Mouse (Mus musculus): ENCODE results near the gene Fut1. TPM values are rescaled to one million over a fixed set of nuclear protein-coding genes. Genes with fewer than 3 reads are reported as not detected.

Gene Fut1
- polyA plus RNA-seq, 1 experiment from 2014 or later, result not detected

DNA sequence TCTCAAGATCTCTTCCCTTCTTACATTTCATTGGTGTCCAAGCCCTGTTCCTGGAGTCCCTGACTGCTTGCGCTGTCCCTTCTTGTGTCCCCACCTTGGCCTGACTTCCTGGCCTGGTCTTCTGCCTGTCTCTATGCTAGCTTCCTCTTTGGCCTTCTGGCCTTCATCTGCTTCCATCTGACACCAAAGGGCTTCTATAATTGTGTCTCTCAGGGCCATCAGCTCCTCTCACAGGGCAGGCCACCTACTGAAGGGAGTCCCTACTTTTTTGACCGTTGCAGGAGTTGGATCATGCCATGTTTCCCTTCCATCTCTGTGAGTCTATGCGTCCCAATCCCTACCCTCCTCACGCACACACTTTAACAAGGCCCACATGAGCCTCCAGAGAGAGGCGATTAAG lies 27.2 kb upstream of the Fut1 start:
- no peak overlapping the region for H3K27ac ChIP-seq
- H3K9ac ChIP-seq, result no peak overlapping the region
- H3K36me3 ChIP-seq (replicated peaks), result no peaks in the 10 kb centered on the region
- H3K27me3 ChIP-seq (replicated peaks), result no peaks in the 10 kb centered on the region
- no peak overlapping the region for H3K4me2 ChIP-seq
- H3K4me1 ChIP-seq, result peaks cover 4% of the 10 kb centered on the region
- H3K4me3 ChIP-seq, result no peak overlapping the region
- ATAC-seq (replicated peaks), result 0 out of 2 replicates have a peak, but pooled peaks have one; percentile 0
- 93% methylated on average over 5 of the region's 5 CpGs for WGBS
- no peaks in the 10 kb centered on the region for H3K9me3 ChIP-seq

- Histone ChIP-seq H3K9ac (no peak overlapping the region), H3K9me3 (no peaks in the 10 kb centered on the region), H3K4me1 (peaks cover 4% of the 10 kb centered on the region), H3K36me3 (replicated peaks) (no peaks in the 10 kb centered on the region), H3K27ac (no peak overlapping the region), H3K4me3 (no peak overlapping the region), H3K27me3 (replicated peaks) (no peaks in the 10 kb centered on the region), H3K4me2 (no peak overlapping the region)
- WGBS, result 64% methylated on average over 3 of the region's 3 CpGs
- no peak for ATAC-seq (replicated peaks)
These were observed 26.2 kb upstream of the Fut1 start for GRCm38 (mm10) chr7:45590874-45591273.

GRCm38 (mm10) chr7:45591880-45592279 lies 25.2 kb upstream of the Fut1 start:
- no peaks in the 10 kb centered on the region for H3K27me3 ChIP-seq (replicated peaks)
- H3K27ac ChIP-seq, result no peak overlapping the region
- no peak overlapping the region for H3K4me3 ChIP-seq
- H3K4me1 ChIP-seq, result peaks cover 4% of the 10 kb centered on the region
- H3K9ac ChIP-seq, result no peak overlapping the region
- no peak for ATAC-seq (replicated peaks)
- no peak overlapping the region for H3K4me2 ChIP-seq
- WGBS, result 77% methylated on average over 7 of the region's 7 CpGs
- H3K36me3 ChIP-seq (replicated peaks), result no peaks in the 10 kb centered on the region
- H3K9me3 ChIP-seq, result no peaks in the 10 kb centered on the region

DNA sequence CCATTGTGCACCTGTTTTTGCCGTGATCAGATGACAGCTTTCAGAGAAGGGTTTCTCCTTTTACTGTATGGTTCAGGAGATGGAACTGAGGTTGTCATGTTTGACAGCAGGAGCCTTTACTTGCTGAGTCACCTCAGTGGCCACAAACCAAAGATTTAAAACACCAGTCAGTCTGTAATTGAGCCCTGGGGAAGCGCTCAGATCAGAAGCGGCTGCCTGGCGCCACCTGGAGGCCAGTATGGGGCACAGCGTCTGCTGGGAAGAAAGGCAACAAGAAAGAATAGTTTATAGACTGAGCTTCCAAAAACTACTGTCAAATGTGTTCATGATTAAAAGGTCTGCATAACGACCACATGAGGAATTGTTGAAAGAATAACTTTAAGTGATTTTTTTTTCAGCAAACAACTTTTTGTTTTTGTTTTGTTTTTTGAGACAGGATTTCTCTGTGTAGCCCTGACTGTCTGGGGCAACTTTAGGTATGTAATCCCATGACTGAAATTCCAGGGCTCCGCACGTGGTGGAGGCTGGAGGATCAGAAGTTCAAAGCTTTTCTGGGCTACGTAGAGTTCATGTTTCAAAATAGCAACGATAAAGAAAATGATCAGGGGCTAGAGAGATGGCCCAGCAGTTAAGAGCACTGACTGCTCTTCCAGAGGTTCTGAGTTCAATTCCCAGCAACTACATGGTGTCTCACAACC lies 23.8 kb upstream of the Fut1 start:
- no peak for ATAC-seq (replicated peaks)
- Histone ChIP-seq H3K4me2 (no peak overlapping the region), H3K9ac (no peak overlapping the region), H3K36me3 (replicated peaks) (no peaks in the 10 kb centered on the region), H3K4me3 (no peak overlapping the region), H3K27me3 (replicated peaks) (no peaks in the 10 kb centered on the region), H3K9me3 (no peaks in the 10 kb centered on the region), H3K27ac (no peak overlapping the region), H3K4me1 (peaks cover 4% of the 10 kb centered on the region)
- WGBS, result 26% methylated on average over 10 of the region's 10 CpGs

GRCm38 (mm10) chr7:45595176-45595575 lies 21.9 kb upstream of the Fut1 start:
- 83% methylated on average over 4 of the region's 4 CpGs for WGBS
- Histone ChIP-seq H3K9ac (no peak overlapping the region), H3K4me3 (no peak overlapping the region), H3K36me3 (replicated peaks) (no peaks in the 10 kb centered on the region), H3K27ac (no peak overlapping the region), H3K27me3 (replicated peaks) (no peaks in the 10 kb centered on the region), H3K4me2 (no peak overlapping the region), H3K4me1 (no peaks in the 10 kb centered on the region), H3K9me3 (no peaks in the 10 kb centered on the region)
- no peak for ATAC-seq (replicated peaks)

GRCm38 (mm10) chr7:45596107-45596506 lies 21.0 kb upstream of the Fut1 start:
- 83% methylated on average over 1 of the region's 1 CpGs for WGBS
- Histone ChIP-seq H3K27me3 (replicated peaks) (no peaks in the 10 kb centered on the region), H3K4me3 (no peak overlapping the region), H3K9me3 (no peaks in the 10 kb centered on the region), H3K4me2 (no peak overlapping the region), H3K4me1 (no peaks in the 10 kb centered on the region), H3K9ac (no peak overlapping the region), H3K36me3 (replicated peaks) (no peaks in the 10 kb centered on the region), H3K27ac (no peak overlapping the region)
- no peak for ATAC-seq (replicated peaks)

- no peak overlapping the region for H3K27ac ChIP-seq
- 89% methylated on average over 5 of the region's 5 CpGs for WGBS
- H3K9me3 ChIP-seq, result no peaks in the 10 kb centered on the region
- ATAC-seq (replicated peaks), result no peak
- H3K27me3 ChIP-seq (replicated peaks), result no peaks in the 10 kb centered on the region
- no peaks in the 10 kb centered on the region for H3K36me3 ChIP-seq (replicated peaks)
- H3K4me2 ChIP-seq, result no peak overlapping the region
- H3K4me3 ChIP-seq, result no peak overlapping the region
- H3K4me1 ChIP-seq, result no peaks in the 10 kb centered on the region
- H3K9ac ChIP-seq, result no peak overlapping the region
These were observed 20.1 kb upstream of the Fut1 start for GRCm38 (mm10) chr7:45597013-45597412.

- H3K4me1 ChIP-seq, result no peaks in the 10 kb centered on the region
- no peak overlapping the region for H3K4me3 ChIP-seq
- no peak for ATAC-seq (replicated peaks)
- no peaks in the 10 kb centered on the region for H3K9me3 ChIP-seq
- no peaks in the 10 kb centered on the region for H3K27me3 ChIP-seq (replicated peaks)
- no peaks in the 10 kb centered on the region for H3K36me3 ChIP-seq (replicated peaks)
- no peak overlapping the region for H3K4me2 ChIP-seq
- 89% methylated on average over 6 of the region's 6 CpGs for WGBS
- no peak overlapping the region for H3K27ac ChIP-seq
- no peak overlapping the region for H3K9ac ChIP-seq
These were observed 19.6 kb upstream of the Fut1 start for GRCm38 (mm10) chr7:45597527-45597926.

DNA sequence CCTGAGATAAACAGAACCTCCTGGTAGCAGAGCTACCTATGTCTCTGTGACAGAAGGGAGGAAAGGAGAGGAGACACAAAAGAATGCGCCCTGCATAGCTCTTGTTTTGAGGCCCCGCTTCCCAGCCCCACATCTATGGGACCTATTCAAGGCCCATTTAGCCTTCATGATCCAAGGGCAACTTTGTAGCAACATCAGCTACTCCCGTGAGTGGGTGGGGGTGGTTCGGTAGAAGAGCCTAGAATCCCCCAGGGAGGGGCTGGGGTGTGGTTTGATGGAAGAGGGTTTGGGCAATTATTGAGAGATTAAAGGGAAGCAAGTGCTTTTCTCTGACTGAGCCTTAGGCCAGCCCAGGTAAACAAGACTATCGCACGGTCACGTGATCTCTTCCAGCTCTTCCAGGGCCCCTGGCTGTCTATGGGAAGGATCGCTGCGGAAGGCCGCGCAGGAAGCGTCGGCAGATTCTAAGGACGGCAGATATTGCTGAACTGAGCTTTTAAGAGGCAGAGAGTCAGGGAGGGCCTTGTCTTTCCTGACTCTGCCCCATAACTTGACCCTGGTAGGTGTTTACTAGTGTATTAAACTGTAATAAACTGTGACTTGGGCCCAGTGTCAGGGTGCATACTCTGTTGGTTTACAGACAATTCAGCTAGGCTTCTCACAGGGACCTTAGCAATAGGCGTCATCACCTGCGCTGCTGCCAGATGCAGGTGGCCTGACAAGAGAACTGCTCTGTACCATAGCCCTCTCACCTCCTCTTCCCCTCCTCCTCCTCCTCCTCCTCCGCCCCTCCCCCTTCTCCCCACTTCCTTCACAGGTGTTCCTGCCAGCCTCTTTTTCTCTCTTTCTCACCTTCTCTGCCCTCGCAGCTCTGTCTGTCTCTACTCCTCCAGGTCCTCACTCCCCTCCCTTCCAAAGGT lies 17.9 kb upstream of the Fut1 start:
- H3K27me3 ChIP-seq (replicated peaks), result no peaks in the 10 kb centered on the region
- ATAC-seq (replicated peaks), result no peak
- no peak overlapping the region for H3K4me2 ChIP-seq
- WGBS, result 55% methylated on average over 18 of the region's 18 CpGs
- no peak overlapping the region for H3K9ac ChIP-seq
- no peak overlapping the region for H3K27ac ChIP-seq
- H3K4me3 ChIP-seq, result no peak overlapping the region
- no peaks in the 10 kb centered on the region for H3K4me1 ChIP-seq
- H3K9me3 ChIP-seq, result no peaks in the 10 kb centered on the region
- no peaks in the 10 kb centered on the region for H3K36me3 ChIP-seq (replicated peaks)

DNA sequence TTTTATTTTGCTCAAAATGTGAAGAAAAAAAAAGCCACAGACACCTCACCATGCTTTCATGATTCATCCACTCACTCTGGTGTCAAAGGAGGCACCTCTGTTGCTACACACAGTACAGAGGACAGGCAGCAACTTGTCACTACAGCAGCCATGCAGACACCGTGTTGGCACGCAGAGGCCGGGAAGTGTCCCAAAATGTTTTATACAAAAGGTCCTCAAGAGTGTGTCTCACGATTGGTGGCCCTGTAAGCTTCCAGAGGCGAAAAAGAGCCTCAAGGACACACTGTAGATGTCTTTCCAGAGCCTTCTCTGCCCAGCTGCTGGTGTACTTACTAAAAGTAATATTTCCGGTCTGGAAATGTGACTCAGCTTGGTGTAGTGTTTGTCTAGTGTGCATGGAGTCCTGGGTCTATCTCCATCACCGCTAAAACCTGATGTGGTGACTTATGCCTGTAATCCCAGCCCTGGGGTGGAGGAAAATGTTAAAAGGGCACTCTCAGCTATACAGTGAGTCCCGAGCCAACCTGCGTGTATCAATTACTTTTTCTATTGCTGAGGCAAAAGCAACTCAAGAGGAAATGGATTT lies 11.3 kb upstream of the Fut1 start:
- Histone ChIP-seq H3K4me1 (no peaks in the 10 kb centered on the region), H3K27me3 (replicated peaks) (no peaks in the 10 kb centered on the region), H3K9me3 (no peaks in the 10 kb centered on the region), H3K9ac (no peak overlapping the region), H3K4me3 (no peak overlapping the region), H3K27ac (no peak overlapping the region), H3K36me3 (replicated peaks) (no peaks in the 10 kb centered on the region), H3K4me2 (no peak overlapping the region)
- no peak for ATAC-seq (replicated peaks)
- 80% methylated on average over 9 of the region's 9 CpGs for WGBS

DNA sequence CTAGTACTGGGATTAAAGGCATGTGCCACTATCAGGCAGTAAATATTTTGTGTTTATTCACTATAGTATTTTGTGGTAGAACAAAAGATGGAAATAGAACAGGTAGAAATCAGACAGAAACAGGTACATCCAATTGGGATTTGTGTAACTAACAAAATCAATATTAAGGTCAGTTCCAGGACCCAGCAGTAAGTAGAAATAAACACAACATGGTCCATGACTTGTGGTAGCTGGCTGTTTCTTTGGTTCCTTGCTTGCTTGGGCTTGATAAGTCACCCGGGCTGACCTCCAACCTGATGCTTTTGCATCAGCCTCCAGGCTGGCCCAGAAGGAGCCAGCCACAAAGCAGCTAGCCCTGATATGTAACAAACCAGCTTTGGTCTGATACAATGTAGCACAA lies 7.6 kb upstream of the Fut1 start:
- no peak overlapping the region for H3K9ac ChIP-seq
- H3K36me3 ChIP-seq (replicated peaks), result no peaks in the 10 kb centered on the region
- no peak overlapping the region for H3K4me3 ChIP-seq
- 82% methylated on average over 1 of the region's 1 CpGs for WGBS
- ATAC-seq (replicated peaks), result no peak
- H3K9me3 ChIP-seq, result no peaks in the 10 kb centered on the region
- H3K4me1 ChIP-seq, result no peaks in the 10 kb centered on the region
- no peaks in the 10 kb centered on the region; the same call in 1 of the 2 replicates for H3K27me3 ChIP-seq (replicated peaks)
- H3K4me2 ChIP-seq, result no peak overlapping the region
- no peak overlapping the region for H3K27ac ChIP-seq

DNA sequence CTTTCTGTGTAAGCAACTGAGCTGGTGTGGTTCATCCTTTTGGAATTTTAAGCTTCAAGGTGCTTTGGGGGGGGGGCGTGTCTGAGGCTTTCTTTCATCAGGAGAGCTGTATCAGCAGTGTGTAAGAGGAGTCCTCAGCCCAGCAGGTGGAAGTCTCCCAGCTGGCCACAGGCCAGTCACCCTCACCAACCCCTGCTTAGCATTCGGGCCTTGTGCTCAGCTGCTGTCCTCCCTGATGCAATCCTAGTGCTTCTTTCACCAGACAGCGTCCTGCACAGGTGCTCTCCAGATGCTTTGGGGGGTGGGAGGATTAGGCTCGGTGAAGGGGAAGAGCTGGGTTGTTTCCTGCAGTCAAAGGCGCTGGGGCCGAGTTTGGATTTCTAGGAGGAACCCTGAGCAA lies 812 bp upstream of the Fut1 start:
- peaks cover 24% of the 10 kb centered on the region for H3K27me3 ChIP-seq (replicated peaks)
- WGBS, result 25% methylated on average over 6 of the region's 6 CpGs
- H3K4me1 ChIP-seq, result peaks cover 4% of the 10 kb centered on the region; the same call in 1 of the 2 replicates
- H3K4me2 ChIP-seq, result no peak overlapping the region
- no peak overlapping the region for H3K4me3 ChIP-seq
- H3K36me3 ChIP-seq (replicated peaks), result no peaks in the 10 kb centered on the region
- no peak for ATAC-seq (replicated peaks)
- H3K9ac ChIP-seq, result no peak overlapping the region
- no peak overlapping the region for H3K27ac ChIP-seq
- no peaks in the 10 kb centered on the region for H3K9me3 ChIP-seq
